Mouse (Mus musculus) neural tube, embryonic 11.5 days (tissue): ENCODE data around the gene Cym. TPM values are rescaled to one million over a fixed set of nuclear protein-coding genes. Genes with fewer than 3 reads are reported as not detected.

Experiments
- ATAC-seq: fragments of 200-750 bp; cut with Nextera tagmentation; 2 replicates; pipeline ENCODE4 v1.8.0; 2017; ENCODE audit warnings: moderate number of reproducible peaks, mild to moderate bottlenecking, moderate TSS enrichment, moderate library complexity; ENCODE audit not compliant: insufficient read depth, low FRiP score, low TSS enrichment
- DNase-seq: peaks from one replicate; pipeline ENCODE4 v3.0.0-alpha.2; 2015; ENCODE audit warnings: low spot score
- H3K27ac ChIP-seq: fragments of 300-500 bp; sonication (generic); 2 replicates; pipeline ENCODE4 v1.5.1; 2014; ENCODE audit warnings: low read depth, mild to moderate bottlenecking, low read length
- H3K27me3 ChIP-seq: fragments of 300-500 bp; sonication (generic); 2 replicates; pipeline ENCODE4 v1.6.1; 2014; ENCODE audit warnings: mild to moderate bottlenecking, low read length, mixed read lengths; ENCODE audit not compliant: control insufficient read depth, insufficient read depth
- H3K36me3 ChIP-seq: fragments of 300-500 bp; sonication (generic); 2 replicates; pipeline ENCODE4 v1.6.1; 2014; ENCODE audit warnings: mild to moderate bottlenecking, low read length, moderate library complexity, mixed read lengths; ENCODE audit not compliant: control insufficient read depth, insufficient read depth
- H3K4me1 ChIP-seq: fragments of 300-500 bp; sonication (generic); 2 replicates; pipeline ENCODE4 v1.6.1; 2014; ENCODE audit warnings: low read length, mixed read lengths; ENCODE audit not compliant: control insufficient read depth, insufficient read depth
- H3K4me2 ChIP-seq: fragments of 300-500 bp; sonication (generic); 2 replicates; pipeline ENCODE4 v1.6.1; 2014; ENCODE audit warnings: low read depth, mild to moderate bottlenecking, moderate library complexity
- H3K4me3 ChIP-seq: fragments of 300-500 bp; sonication (generic); 2 replicates; pipeline ENCODE4 v1.5.1; 2014; ENCODE audit warnings: low read depth, low read length
- H3K9ac ChIP-seq: fragments of 300-500 bp; sonication (generic); 2 replicates; pipeline ENCODE4 v1.6.1; 2014; ENCODE audit warnings: mild to moderate bottlenecking, low read length
- H3K9me3 ChIP-seq: fragments of 300-500 bp; sonication (generic); 2 replicates; pipeline ENCODE4 v1.6.1; 2016; ENCODE audit warnings: low read length; ENCODE audit not compliant: control insufficient read depth
- WGBS: fragments of 180-500 bp; shearing (Covaris S2); extraction: QIAGEN DNeasy Blood & Tissue Kit; methylation state at CpG from one replicate; pipeline ENCODE4 v1.1.7; 2014; 5-methylcytosine and 5-hydroxymethylcytosine counted together
- polyA plus RNA-seq: library from polyadenylated mRNA; unstranded; fragments of >200 nt; fragmentation: Nextera tagmentation; extraction: Ambion mirVana; gene quantifications from 2 replicates; pipeline ENCODE4 v1.2.1, GENCODE M21; 2014

The Cym gene
- polyA plus RNA-seq, 1 experiment from 2014 or later = not detected

DNA sequence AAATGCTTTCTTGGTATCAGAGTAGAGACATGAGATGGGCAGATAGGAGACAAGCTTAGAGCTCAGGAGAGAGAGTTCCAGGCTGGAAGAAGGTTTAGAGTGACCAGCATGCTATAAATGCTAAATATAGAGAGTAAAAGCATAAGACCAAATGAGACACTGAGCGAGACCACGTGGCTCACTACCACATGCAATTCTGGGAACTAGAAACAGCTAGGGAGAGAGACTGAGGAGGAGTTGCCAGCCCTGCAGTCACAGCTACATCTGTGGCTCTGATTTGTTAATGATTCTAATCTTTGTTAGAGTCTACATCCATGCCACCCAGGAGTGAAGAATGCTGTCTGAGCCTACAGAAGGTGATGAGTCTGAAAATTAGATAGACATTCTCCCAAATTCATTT, 52.0 kb downstream of the Cym start:
- Histone ChIP-seq H3K9me3 (no peaks in the 10 kb centered on the region), H3K4me1 (no peaks in the 10 kb centered on the region), H3K27me3 (no peaks in the 10 kb centered on the region), H3K36me3 (no peaks in the 10 kb centered on the region), H3K4me2 (no peak overlapping the region), H3K9ac (no peak overlapping the region), H3K4me3 (no peak overlapping the region), H3K27ac (no peak overlapping the region)
- no peak for ATAC-seq
- no peak for DNase-seq
- 69% methylated on average over 2 of the region's 2 CpGs for WGBS

DNA sequence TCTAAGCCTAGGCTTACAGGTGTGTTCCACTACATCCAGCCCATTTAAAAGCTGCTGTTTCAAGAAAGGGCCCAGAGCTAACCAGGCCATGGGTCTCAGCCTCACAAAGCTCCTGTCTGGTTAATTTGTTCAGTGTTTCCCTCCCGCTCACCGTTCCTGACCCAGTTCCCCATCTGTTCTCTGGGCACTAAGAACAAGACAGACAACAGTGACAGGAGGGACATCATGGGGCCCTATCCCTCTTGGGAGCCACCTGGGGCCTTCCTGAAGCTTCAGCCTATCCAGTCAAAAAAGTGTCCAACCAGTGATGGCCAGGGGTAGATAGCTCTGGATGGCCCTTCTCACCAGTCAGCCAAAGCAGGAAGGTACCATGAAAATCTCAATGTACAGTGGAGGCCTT, 58.8 kb downstream of the Cym start:
- no peaks in the 10 kb centered on the region for H3K9me3 ChIP-seq
- ATAC-seq = no peak
- no peak overlapping the region for H3K9ac ChIP-seq
- no peak for DNase-seq
- no peaks in the 10 kb centered on the region; the same call in 1 of the 2 replicates for H3K4me1 ChIP-seq
- 93% methylated on average over 2 of the region's 2 CpGs for WGBS
- H3K27me3 ChIP-seq = no peaks in the 10 kb centered on the region
- no peak overlapping the region for H3K4me2 ChIP-seq
- no peak overlapping the region for H3K27ac ChIP-seq
- H3K36me3 ChIP-seq = no peaks in the 10 kb centered on the region
- no peak overlapping the region for H3K4me3 ChIP-seq

Other genes starting within 250 kb of the Cym start
- 2.9 and 3.6 TPM in 2 replicates for gene Kcna3, start 185.6 kb downstream of the Cym start, polyA plus RNA-seq
- gene Kcna2, start 120.6 kb downstream of the Cym start, polyA plus RNA-seq = 0.17 and 0.24 TPM in 2 replicates
- not detected in 2 replicates for gene Kcna10, start 38.7 kb downstream of the Cym start, polyA plus RNA-seq
- not detected in 2 replicates for gene A630076J17Rik, start 8.9 kb upstream of the Cym start, polyA plus RNA-seq
- not detected in 2 replicates for gene Prok1, start 18.0 kb upstream of the Cym start, polyA plus RNA-seq
- gene Lamtor5, start 57.1 kb upstream of the Cym start, polyA plus RNA-seq = 187 and 189 TPM in 2 replicates
- 1.6 and 1.9 TPM in 2 replicates for gene Slc16a4, start 69.5 kb upstream of the Cym start, polyA plus RNA-seq
- 17.2 and 18.3 TPM in 2 replicates for gene Rbm15, start 111.9 kb upstream of the Cym start, polyA plus RNA-seq
- gene Kcnc4, start 237.8 kb upstream of the Cym start, polyA plus RNA-seq = 0.05 and 0.58 TPM in 2 replicates